Mouse (Mus musculus) forebrain, postnatal 0 days (tissue): ENCODE data around the gene Serpinb1c. TPM values are rescaled to one million over a fixed set of nuclear protein-coding genes. Genes with fewer than 3 reads are reported as not detected.
"Not testable (repeated sequence)": the region's sequence is repeated elsewhere in the genome, so short reads cannot be mapped to it uniquely, and the experiment has no call there.

Source experiments
- ATAC-seq: fragments of 200-750 bp; cut with Nextera tagmentation; 2 replicates; pipeline ENCODE4 v1.8.0; 2017; ENCODE audit warnings: mild to moderate bottlenecking, moderate library complexity
- DNase-seq: peaks from one replicate; pipeline ENCODE4 v3.0.0-alpha.2; 2015
- H3K27ac ChIP-seq: fragments of 300-500 bp; sonication (generic); 2 replicates; pipeline ENCODE4 v1.5.1; 2014; ENCODE audit warnings: low read depth, mild to moderate bottlenecking, antibody characterized with exemption, low read length, moderate library complexity, mixed read lengths
- H3K27me3 ChIP-seq: fragments of 300-500 bp; sonication (generic); 2 replicates; pipeline ENCODE4 v1.6.1; 2014; ENCODE audit warnings: mild to moderate bottlenecking, low read length, mixed read lengths; ENCODE audit not compliant: insufficient read depth
- H3K36me3 ChIP-seq: fragments of 300-500 bp; sonication (generic); 2 replicates; pipeline ENCODE4 v1.6.1; 2014; ENCODE audit warnings: mild to moderate bottlenecking, moderate library complexity; ENCODE audit not compliant: insufficient read depth
- H3K4me1 ChIP-seq: fragments of 300-500 bp; sonication (generic); 2 replicates; pipeline ENCODE4 v1.6.1; 2014; ENCODE audit warnings: antibody characterized with exemption; ENCODE audit not compliant: insufficient read depth
- H3K4me2 ChIP-seq: fragments of 300-500 bp; sonication (generic); 2 replicates; pipeline ENCODE4 v1.6.1; 2014; ENCODE audit warnings: low read depth, mild to moderate bottlenecking, moderate library complexity
- H3K4me3 ChIP-seq: fragments of 300-500 bp; sonication (generic); 2 replicates; pipeline ENCODE4 v1.5.1; 2014; ENCODE audit warnings: low read depth, low read length, mixed read lengths
- H3K9ac ChIP-seq: fragments of 300-500 bp; sonication (generic); 2 replicates; pipeline ENCODE4 v1.6.1; 2014; ENCODE audit warnings: mild to moderate bottlenecking
- H3K9me3 ChIP-seq: fragments of 300-500 bp; sonication (generic); 2 replicates; pipeline ENCODE4 v1.6.1; 2016; ENCODE audit warnings: low read length
- CTCF ChIP-seq: sonication (generic); IDR thresholded peaks from 2 replicates; pipeline ENCODE4 v1.5.1; 2016; ENCODE audit warnings: antibody characterized with exemption, control low read depth, low read depth
- WGBS: fragments of 180-500 bp; shearing (Covaris S2); extraction: QIAGEN DNeasy Blood & Tissue Kit; methylation state at CpG from one replicate; pipeline ENCODE4 v1.1.7; 2014; 5-methylcytosine and 5-hydroxymethylcytosine counted together
- polyA plus RNA-seq: library from polyadenylated mRNA; unstranded; fragments of >200 nt; fragmentation: Nextera tagmentation; extraction: Ambion mirVana; gene quantifications from 2 replicates; pipeline ENCODE4 v1.2.1, GENCODE M21; 2015
- total RNA-seq: library from RNA; depleted of rRNA; stranded (reverse); fragments of >200 nt; gene quantifications from 2 replicates; pipeline ENCODE4 v1.2.3, GENCODE M21; 2014; rRNA removed

The Serpinb1c gene
- total RNA-seq (not detected in 2 replicates), polyA plus RNA-seq (0.11 TPM in 1 of 2 replicates, not detected in the other)

DNA sequence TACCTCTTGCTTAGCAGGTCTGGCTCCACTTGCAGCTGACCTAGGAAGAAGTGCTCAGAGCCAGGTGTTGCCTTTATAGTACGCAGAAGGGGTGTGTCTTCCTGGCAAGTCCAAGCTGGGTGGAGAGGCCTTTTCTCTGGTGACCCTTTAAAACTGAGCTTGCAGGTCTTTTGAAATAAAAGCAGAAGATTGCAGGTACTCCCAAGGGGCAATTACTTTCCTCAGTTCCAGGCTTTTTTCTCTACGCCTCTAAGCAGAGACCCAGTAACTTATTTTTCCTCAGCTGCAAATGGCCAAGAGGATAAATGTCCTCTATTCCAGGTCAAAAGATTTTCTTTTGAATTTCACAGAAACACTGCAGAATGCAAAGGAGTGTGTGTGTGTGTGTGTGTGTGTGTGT lies at the start of gene Serpinb1c:
Gene Serpinb1c (minus strand): TSS at position 101 of the 400 bp plus-strand sequence.
- no peak within 1 kb of the TSS for H3K4me3 ChIP-seq
- ATAC-seq (no peak), DNase-seq (no peak)
- TF ChIP-seq CTCF: no peak
- H3K36me3 ChIP-seq: no peaks in the 10 kb centered on the region
- no peaks in the 10 kb centered on the region for H3K9me3 ChIP-seq
- no peak within 1 kb of the TSS for H3K9ac ChIP-seq
- 92% methylated on average over 2 of the region's 2 CpGs for WGBS
- H3K4me1 ChIP-seq: no peaks in the 10 kb centered on the region
- H3K4me2 ChIP-seq: no peak within 1 kb of the TSS
- no peaks in the 10 kb centered on the region for H3K27me3 ChIP-seq
- H3K27ac ChIP-seq: no peak within 1 kb of the TSS

DNA sequence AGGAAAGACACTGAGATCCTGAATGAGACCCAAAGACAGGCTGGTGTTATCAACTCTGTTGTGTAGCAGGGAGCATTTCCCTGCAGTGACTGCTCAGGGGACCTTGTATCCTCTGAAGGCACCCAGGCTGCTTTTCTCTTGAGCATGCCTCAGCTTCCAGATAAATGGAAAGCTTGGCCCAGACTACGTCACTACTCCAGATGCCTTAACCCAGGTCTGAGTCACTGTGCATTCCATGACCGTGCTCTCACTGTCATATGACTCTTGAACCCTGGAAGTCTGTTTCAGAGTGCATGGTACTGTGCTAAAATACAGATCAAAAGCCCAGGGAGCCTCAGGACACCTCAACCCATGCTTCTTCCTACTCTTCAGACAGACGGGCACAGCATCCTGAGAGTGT lies 41.2 kb upstream of the Serpinb1c start:
- not testable (repeated sequence) for DNase-seq, H3K4me1 ChIP-seq, H3K9me3 ChIP-seq, ATAC-seq, H3K4me2 ChIP-seq, H3K4me3 ChIP-seq, H3K27me3 ChIP-seq, H3K36me3 ChIP-seq, H3K9ac ChIP-seq, H3K27ac ChIP-seq
- 76% methylated on average over 3 of the region's 3 CpGs for WGBS

DNA sequence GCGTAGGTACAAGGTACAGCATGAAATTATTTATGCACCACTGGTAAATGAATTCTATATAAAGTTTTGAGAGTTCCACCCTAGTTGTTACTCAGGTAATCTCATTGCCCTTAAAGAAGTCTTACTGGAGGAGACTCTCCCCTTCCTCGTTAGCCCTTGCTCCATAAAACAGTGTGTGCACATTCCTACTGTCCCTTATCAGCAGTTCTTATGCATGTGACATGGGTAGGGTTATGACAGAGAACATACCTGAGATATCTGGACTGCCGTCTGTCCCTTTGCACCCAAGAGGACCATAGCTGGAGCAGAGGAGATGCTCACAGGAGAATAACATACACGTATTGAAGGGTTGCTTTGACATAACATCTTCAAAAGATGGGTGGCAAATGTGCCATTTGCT lies 40.3 kb upstream of the Serpinb1c start:
- WGBS: 83% methylated on average over 4 of the region's 4 CpGs
- DNase-seq, H3K36me3 ChIP-seq, H3K4me3 ChIP-seq, H3K27ac ChIP-seq, H3K9ac ChIP-seq, ATAC-seq, H3K9me3 ChIP-seq, H3K4me1 ChIP-seq, H3K27me3 ChIP-seq, H3K4me2 ChIP-seq: not testable (repeated sequence)

DNA sequence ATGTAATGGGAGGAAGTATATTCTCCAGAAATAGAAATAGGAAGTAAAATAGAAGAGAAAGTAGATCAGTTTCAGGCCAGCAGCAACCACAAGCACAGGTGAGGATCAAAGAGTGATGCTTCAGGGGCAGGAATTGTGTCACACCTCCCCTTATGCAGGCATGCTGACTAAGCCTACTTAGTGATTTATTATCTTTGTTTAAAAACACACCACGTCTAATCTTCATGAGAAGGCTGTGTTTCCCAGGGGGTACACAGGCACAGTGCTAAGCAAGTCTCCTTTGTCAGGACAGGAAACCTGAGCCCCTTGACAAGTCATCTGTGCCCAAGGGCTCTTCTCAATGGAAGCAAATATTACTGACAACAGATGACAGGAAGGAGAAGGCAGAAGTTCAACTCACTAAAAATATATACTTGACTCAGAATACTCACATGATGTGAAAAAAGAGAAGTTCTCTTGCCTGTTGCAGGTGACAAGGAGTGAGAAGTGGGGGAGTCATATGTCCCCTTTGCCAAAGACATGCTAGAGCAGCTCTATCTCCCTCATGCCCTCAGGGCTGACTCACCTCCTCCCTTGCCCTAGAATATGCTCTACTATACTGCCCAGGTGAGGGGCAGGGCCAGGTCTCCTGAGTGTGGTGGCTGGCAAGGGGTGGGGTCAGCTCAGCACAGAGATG lies 36.8 kb upstream of the Serpinb1c start:
- no peak for ATAC-seq
- no peak overlapping the region for H3K4me3 ChIP-seq
- DNase-seq: no peak
- TF ChIP-seq CTCF: no peak
- H3K36me3 ChIP-seq: no peaks in the 10 kb centered on the region
- no peak overlapping the region for H3K4me2 ChIP-seq
- no peaks in the 10 kb centered on the region for H3K9me3 ChIP-seq
- H3K27ac ChIP-seq: no peak overlapping the region
- no peak overlapping the region for H3K9ac ChIP-seq
- H3K27me3 ChIP-seq: no peaks in the 10 kb centered on the region
- H3K4me1 ChIP-seq: no peaks in the 10 kb centered on the region
- WGBS: 48% methylated on average over 1 of the region's 1 CpGs

DNA sequence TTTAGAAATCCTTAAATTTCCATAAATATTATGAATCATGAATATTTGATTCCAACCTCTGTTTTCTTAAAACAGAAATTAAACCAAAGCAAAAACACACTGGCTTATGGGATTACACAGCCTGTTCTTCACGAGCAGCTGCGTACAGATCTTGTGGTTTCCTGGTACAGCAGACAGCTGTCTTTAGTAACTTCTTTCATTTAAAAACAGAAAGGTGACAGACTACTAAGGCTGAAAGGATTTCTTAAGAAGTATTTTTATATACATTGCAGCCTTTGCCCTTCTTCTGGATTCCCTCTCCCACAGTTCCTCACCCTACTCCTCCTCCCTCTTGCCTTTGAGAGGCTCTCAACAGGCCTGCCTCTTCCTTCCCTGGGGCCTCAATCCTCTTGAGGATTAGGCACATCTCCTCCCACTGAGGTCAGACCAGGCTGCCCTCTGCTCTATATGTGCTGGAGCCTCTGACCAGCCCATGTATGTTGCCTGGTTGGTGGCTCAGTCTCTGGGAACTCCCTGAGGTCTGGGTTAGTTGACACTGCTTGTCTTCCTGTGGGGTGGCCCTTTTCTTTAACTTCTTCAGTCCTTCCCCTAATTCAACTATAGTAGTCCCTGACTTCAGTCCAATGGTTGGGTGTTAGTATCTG lies 31.2 kb upstream of the Serpinb1c start:
- TF ChIP-seq CTCF: no peak
- no peak for ATAC-seq

DNA sequence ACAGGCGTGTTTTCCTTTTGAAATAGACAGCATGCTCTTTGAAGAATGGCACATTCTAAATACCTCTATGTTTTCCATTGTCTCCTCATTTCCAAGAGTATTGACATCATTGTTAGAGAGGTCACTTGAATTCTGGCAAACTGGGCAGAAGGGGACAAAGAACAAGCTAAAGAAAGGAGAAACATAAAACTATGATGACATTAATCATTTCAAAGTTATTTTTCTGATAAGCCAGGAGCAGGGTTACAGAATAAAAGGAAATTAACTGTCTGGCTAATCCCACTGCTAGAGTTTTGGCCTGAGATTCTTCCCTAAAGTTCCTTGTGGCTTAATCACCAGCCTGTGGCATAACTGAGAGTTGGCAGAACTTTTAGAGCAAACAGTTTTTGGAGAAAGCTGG lies 29.2 kb upstream of the Serpinb1c start:
- H3K27me3 ChIP-seq: no peaks in the 10 kb centered on the region
- no peaks in the 10 kb centered on the region for H3K4me1 ChIP-seq
- H3K4me2 ChIP-seq: no peak overlapping the region
- DNase-seq (no peak), ATAC-seq (no peak)
- H3K9ac ChIP-seq: no peak overlapping the region
- no peak overlapping the region for H3K27ac ChIP-seq
- H3K9me3 ChIP-seq: no peaks in the 10 kb centered on the region
- no peak for TF ChIP-seq CTCF
- H3K4me3 ChIP-seq: no peak overlapping the region
- 72% methylated on average over 1 of the region's 1 CpGs for WGBS
- no peaks in the 10 kb centered on the region for H3K36me3 ChIP-seq

More for the DNA sequence above, 31.2 kb upstream of the Serpinb1c start:
- H3K4me3 ChIP-seq: no peak overlapping the region
- no peaks in the 10 kb centered on the region for H3K9me3 ChIP-seq
- H3K4me2 ChIP-seq: no peak overlapping the region
- no peaks in the 10 kb centered on the region for H3K36me3 ChIP-seq
- no peak overlapping the region for H3K9ac ChIP-seq
- no peaks in the 10 kb centered on the region for H3K4me1 ChIP-seq
- DNase-seq: no peak
- H3K27ac ChIP-seq: no peak overlapping the region
- H3K27me3 ChIP-seq: no peaks in the 10 kb centered on the region
- WGBS: 83% methylated on average over 2 of the region's 2 CpGs

DNA sequence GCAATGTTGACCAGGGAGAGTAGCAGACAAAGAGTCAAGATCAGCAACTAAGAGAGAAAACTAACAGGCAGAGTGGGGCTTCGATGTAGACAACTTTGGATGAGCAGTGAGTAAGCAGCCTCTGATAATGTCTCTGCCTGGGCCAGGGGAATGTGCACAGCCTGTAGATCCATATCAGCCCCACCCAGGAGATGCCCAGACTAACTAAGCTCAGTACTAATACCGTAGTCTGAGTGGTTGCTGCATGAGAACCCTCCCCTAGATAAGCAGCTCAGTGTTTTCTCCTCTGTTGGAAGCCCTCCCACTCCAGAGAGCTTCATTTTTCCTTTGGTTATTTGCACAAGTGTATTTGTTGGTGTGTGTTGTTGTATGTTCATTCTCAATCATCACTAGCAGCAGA lies 28.6 kb upstream of the Serpinb1c start:
- H3K36me3 ChIP-seq: no peaks in the 10 kb centered on the region
- H3K4me2 ChIP-seq: no peak overlapping the region
- no peaks in the 10 kb centered on the region for H3K9me3 ChIP-seq
- ATAC-seq: no peak
- no peak overlapping the region for H3K27ac ChIP-seq
- no peak for TF ChIP-seq CTCF
- WGBS: 93% methylated on average over 2 of the region's 2 CpGs
- no peak for DNase-seq
- no peaks in the 10 kb centered on the region for H3K4me1 ChIP-seq
- no peak overlapping the region for H3K4me3 ChIP-seq
- no peaks in the 10 kb centered on the region for H3K27me3 ChIP-seq
- no peak overlapping the region for H3K9ac ChIP-seq
